Mouse (Mus musculus): Measurements from ENCODE around the gene Ripk3.

Gene Ripk3

DNA sequence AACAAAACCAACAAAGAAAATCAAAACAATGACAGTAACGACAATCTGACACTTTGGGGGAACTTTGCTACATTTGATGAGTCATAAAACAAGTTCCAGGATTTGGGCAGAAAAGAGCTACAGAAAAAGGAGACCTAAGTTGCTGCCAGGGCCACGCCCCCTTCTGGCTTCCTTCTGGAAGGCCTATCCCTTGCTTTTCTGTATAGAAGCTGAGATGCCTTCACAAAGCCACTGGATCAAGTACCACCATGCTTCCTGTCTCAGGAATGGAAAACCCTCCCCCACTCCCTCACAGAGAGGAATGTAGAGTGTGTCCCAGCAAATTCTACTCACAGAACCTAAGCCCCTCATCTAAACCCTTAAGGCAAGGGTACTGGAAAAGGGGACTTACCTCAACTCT lies 5.3 kb upstream of the Ripk3 start:
- peak; percentile 50 for DNase-seq

DNA sequence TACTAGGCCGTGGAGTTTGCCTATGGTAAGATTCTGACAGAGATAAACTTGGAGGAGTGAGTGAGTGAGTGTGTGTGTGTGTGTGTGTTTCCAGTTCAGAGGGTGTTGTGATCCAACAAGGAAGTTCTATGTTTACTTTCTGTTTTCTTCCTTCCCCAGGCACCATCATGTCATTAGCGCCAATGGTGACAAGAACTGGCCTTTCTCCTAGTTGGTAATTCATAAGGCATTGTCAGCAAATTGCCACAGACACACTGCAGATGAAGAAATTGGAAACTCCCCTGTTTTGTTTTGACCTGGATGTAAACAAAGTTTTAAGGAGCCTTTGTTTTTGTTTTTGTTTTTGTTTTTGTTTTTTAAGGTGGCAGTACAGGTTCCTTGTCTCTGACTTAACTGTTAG lies 4.8 kb upstream of the Ripk3 start:
- DNase-seq = peak; percentile 11

DNA sequence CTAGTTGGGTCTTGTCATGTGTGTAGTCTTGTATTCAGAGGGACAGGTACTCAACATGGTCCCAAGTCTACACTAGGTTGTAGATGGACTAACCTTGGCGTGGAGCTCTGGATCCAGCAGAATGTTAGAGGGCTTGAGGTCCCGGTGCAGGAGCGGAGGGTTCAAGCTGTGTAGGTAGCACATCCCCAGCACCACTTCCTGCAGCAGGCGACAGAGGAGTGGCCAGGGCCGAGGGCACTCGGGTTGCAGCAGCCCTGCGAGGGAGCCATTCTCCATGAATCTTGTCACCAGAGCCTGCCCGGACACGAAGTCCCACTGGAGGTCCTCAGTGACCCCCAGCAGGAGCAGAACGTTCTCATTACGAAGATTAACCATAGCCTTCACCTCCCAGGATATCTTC lies 934 bp downstream of the Ripk3 start:
- DNase-seq = peak; percentile 3

DNA sequence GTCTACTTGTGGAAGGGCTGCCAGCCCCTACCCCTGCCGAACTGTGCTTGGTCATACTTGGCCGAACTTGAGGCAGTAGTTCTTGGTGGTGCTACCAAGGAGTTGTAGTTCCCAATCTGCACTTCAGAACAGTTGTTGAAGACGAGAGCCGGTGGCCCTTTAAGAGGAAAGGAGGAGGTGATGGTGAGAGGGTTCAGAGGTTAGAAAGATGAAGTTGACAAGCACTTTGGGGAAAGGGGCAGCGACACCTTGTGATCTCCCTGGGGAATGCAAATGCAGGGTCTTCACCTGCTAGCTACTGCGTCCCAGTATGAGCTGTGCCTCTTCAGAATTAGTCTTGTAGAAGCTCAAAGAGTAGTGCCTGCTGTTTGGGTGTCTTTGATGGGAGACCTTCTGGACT lies 3.5 kb downstream of the Ripk3 start:
- peak; percentile 37 for DNase-seq

DNA sequence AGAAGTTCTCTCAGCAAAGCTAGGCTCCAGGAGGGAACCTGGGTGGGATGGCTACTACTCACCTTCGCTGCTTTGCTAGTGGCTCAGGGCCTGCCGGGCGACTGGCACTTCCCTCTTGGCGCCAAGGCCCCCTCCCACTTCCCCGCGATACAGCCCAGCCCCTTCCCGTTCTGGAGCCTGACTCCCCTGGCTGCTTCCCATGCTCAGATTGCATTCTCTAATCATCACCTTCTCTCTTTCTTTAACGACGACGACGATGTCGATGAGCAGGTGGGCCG lies 4.8 kb downstream of the Ripk3 start, which contains the start of gene Adcy4:
Gene Adcy4 (minus strand): TSS at position 138 of the 278 bp plus-strand sequence.
- peak; percentile 56 for DNase-seq

DNA sequence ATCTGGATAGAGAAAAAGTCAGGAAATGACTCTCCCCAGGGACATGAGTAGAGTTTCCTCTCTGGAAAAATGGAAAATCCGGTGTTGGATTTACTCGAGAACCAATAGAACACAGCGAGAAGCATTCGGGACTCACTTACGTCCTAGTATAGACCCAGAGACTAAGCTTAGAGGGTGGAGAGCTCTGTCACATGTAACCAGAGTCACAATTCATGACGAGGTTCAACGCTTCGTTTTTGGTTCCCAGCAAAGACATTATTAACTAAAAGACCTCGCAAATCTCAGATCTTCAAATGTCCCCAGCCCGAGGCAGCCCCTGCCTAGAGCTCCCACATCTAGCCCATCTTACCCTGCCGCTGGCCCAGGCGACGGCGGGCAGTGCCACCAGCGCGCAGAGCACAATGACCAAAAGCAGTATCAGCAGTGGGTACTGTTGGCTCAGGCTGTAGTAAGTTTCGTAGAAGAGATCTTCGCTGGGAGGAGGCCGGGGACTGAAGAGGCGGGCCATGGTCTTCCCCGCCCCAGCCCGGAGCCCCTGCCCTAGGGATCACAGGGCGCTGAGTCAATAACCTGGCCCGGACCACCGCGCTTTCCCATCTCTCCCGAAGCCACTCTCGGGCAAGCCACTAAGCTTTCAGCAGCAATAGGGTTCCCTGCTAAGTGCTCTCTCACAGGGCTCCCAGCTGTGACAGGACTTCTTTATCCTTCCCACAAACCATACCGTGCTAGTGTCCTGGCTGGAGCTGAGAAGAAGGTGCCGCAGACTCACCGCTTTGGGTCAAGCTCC lies 5.3 kb downstream of the Ripk3 start:
- peak; percentile 69 for DNase-seq

DNA sequence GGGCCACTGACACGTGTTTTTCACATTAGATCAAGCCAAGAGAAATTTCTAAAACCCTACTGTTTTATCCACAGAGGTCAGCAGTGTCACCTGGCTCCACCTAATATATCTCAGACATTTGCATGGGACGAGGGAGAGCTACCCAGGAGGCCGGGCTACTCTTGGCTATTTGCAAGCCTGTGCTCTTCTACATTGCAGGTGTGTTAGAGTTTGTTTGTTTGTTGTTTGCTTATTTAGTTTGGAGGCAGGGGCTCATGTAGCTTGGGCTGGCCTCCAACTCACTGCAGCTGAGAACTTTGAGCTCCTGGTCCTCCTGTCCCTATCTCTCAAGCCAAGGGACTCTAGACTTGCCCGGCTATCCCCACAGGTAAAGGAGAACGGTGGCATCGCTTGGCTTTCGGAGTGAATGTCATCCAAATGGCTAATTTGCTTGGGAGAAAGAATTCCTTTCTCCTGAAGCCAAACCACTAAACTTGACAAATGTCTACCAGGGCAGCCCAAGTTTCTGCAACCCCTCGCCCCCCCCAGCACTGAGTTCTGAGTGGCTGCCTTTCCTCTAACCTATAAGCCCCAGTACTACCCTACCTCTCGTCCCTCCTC lies 6.2 kb downstream of the Ripk3 start:
- peak; percentile 11 for DNase-seq

DNA sequence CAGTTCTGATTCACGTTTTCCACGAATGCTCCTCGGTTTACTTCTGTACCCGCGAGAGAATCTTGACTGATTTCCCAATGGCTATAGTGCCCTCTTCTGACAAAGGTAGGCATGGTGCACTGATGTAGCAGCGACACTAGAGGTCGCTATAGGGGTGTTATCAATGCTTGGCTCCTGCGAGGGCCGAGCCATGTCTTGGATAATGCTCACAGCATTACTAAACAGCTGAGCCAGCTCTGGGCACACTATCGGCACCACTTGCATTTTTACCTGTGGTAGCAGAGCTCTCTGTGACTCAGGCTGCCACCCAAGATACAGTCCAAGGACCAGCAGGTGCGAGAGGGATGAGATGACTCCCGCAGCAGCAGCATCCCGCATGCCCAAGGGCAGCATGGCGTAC lies 7.4 kb downstream of the Ripk3 start:
- DNase-seq = peak; percentile 86

DNA sequence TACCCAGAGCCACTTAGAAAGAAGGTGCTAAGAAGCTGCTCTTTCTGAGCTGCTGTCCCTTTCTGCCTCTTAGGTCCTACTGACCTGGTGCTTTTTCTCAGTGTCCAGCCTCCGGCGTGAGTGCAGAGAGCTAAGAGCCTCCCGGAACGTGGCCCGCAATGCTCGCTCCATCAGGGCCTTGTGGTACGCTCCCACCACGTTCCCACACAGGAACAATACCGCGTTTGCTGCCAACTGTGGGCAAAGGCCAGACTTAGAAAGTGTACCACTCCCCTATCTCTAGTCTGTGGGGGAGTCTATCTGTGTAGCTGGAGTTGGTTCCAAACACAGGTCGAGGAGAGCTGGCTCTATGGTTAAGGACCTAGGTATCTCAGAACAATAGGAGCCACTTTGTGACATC lies 7.9 kb downstream of the Ripk3 start:
- peak; percentile 5 for DNase-seq

DNA sequence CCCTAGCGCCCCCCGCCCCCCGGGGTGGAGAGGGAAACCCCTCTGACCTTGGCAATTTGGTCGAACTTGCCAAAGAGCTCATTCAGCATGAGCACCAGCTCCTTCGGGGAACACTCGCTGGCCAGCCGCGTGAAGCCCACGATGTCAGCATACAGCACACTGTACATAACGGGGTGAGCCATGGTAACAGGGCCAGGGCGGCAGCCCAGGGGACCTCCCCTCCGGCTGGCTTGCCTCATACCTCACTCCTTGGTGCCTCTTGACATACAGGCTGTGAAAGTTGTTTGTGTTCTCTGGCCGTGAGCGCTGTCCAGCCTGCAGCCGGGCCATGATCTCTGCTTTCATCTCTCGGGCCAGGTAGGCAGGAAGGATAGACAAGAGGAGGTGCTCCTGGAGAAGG lies 9.0 kb downstream of the Ripk3 start:
- peak; percentile 25 for DNase-seq

DNA sequence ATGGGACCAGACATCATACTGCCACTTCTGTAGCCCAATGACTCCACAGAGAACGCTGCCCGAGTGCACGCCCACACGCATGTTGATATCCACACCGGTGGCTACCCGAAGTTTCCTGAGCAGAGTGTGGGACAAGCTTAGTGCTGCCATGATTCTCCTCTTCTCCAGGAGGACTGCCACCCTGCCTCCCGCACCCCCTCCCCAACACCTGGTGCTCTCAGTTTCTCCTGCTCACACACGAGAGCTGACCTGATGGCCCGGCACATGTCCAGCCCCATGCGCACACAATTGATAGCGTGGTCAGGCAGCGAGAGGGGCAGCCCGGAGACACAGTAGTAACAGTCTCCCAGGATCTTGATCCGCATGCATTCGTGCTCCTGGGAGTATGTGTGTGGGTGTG lies 10.0 kb downstream of the Ripk3 start:
- DNase-seq = peak; percentile 1

DNA sequence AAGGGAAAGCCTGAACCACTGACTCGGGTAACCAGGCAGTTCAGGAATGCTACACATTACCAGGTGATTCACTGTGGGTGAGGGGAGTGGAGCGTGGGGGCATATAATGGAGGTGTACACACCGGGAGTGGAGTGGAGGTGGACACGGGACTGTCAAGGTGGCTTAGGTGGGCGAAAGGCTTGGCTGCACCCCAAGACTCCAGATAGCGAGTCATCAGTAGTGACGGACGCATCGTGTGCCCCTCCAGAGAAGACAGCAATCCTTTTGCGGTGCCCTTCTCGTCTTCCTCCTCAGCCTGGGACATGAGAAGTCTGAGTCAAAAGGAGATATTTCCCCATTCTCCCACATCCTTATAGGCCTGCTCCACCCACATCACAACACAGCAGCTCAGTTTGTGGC lies 10.9 kb downstream of the Ripk3 start:
- no peak for DNase-seq

DNA sequence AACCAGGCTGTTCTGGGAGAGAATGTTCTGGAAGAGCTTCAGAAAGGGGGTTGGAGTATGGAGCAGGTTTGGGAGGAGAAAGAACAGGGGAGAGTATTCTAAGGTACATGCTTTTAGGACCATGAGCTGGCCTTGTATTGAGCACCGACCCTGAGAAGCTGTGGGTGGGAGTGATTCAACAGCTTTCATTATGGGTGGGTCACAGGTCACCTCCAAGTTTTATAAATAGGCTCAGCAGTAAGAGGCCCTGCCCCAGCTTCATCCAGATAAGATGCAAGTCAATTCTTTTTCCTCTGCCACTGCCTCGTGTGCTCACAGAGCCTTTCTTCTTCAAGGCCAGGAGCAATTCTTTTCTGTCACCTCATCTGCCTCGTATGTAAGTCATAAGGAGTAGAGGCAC lies 11.5 kb downstream of the Ripk3 start:
- DNase-seq = no peak

DNA sequence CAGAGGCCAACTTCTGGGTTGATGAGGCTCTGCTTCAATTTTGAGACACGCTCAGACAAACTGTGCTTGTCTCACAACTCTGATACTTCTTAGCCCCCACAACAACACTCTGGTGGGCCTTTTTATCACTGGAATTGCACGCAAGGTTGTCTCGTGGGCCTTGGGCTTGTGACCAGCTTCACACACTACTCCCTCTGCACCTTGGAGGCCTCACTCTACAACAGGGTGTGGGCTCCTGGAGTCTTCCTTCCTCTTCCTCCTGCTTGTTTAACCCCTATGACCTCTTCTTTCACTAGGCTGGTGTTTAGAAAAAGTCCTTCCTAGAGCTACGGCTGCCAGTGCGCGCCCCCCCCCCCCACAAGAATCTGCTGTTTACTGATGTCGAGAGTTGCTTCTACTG lies 12.0 kb downstream of the Ripk3 start:
- no peak for DNase-seq

DNA sequence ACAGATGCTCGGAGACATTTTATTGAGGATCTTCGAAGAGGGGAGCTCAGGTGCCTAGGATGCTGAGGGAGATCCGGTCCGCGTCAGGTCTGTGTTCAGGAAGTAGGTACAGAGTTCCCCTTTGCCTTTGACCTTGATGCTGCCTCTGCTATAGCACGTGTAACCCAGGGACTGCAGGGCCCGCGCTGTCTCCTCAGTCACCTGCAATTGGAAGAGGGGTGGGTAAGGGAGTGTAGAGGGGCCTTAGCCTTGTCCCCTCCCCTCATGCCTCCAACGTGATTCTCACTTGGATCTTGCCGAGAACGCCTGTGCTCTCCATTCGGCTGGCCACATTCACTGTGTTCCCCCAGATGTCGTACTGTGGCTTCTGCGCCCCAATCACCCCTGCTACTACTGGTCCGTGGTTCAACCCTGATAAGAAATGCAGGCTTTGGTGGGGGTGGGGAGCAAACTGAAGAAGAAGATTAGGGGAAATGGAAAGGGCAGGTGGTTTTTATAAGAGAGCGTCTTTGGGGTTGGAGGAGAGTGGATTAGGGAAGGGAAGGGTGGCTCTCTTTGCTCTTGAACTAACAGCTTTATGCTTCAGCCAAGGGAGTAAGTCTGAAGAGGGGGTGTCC lies 19.5 kb downstream of the Ripk3 start:
- no peak for DNase-seq

DNA sequence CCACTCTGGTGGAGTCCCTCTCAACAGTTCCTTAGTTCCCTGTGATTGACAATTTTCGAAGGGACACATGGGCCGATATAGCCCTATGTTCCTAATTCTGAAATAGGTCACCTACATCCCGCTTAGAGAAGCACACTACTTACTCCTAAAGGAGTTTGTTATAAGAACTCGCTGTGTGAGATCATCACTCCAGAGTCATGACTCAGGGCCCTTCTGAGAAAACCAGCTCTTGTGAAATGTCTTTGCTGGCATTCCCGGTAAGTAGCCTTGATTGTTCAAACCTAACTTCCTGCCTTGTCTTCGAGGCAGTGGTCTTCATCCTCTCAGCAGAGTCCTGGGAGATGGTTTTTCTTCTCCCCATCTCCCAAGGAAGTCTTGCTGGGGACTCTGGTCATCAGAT lies 20.1 kb downstream of the Ripk3 start:
- no peak for DNase-seq

DNA sequence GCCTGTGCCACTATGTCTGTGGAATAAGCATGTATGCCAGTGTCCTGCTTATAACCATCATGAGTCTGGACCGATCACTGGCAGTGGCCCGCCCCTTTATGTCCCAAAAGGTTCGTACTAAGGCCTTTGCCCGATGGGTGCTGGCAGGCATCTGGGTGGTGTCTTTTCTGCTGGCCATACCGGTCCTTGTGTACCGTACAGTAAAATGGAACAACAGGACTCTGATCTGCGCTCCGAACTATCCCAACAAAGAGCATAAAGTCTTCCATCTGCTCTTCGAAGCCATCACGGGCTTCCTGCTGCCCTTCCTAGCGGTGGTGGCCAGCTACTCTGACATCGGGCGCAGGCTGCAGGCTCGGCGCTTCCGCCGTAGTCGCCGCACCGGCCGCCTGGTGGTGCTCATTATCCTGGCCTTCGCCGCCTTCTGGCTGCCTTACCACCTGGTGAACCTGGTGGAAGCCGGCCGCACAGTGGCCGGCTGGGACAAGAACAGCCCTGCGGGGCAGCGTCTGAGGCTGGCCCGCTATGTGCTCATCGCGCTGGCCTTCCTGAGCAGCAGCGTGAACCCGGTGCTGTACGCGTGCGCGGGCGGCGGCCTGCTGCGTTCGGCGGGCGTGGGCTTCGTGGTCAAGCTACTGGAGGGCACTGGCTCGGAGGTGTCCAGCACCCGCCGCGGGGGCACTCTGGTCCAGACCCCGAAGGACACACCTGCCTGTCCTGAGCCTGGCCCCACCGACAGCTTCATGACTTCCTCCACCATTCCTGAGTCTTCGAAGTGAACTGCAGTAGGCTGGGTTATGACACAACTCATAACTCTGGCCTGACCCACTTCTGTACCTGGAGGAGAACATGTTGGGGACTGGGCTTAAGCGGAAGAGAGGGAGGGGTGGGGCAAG lies 20.9 kb downstream of the Ripk3 start:
- peak; percentile 68 for DNase-seq

DNA sequence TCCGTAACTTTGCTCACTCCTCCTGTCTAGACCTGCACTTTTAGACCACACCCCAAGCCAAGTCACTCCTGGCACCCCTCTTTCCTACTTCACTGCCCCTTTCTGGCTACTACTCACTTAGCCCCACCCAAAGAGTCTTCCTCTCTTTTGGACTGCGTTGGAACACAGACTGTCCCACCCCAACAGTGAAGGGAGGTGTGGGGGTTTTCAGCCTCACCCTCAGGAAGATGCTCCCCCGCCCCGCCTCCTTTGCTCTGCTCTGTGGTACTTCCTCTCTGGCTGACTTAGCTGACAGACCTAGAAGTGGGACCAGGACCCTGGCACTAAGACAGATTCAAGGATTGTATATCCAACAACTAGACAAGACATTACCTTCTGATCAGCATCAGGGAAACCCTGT lies 23.0 kb downstream of the Ripk3 start, which contains the start of gene Ltb4r1:
Gene Ltb4r1 (plus strand): TSS at position 267 of the 400 bp plus-strand sequence.
- no peak for DNase-seq

DNA sequence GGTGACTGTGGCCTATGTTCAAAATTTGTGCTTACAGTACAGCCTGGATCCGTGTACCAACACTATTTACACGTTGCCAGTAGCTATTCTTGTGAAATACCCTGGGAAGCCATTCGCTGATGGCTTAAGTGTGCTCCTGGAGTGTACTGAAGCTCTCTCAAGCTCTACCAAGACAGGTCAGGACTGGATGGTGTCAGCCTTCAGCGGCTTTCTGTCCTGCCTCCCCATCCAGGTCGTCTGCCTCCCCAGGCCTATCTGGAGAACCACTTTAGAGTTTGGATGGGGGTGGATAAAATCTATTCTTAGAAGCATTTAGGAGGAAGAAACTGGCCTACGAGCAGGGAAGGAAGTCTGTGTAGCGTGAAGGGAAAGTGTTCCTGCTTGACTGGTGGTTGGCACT lies 25.5 kb downstream of the Ripk3 start:
- peak; percentile 57 for DNase-seq

DNA sequence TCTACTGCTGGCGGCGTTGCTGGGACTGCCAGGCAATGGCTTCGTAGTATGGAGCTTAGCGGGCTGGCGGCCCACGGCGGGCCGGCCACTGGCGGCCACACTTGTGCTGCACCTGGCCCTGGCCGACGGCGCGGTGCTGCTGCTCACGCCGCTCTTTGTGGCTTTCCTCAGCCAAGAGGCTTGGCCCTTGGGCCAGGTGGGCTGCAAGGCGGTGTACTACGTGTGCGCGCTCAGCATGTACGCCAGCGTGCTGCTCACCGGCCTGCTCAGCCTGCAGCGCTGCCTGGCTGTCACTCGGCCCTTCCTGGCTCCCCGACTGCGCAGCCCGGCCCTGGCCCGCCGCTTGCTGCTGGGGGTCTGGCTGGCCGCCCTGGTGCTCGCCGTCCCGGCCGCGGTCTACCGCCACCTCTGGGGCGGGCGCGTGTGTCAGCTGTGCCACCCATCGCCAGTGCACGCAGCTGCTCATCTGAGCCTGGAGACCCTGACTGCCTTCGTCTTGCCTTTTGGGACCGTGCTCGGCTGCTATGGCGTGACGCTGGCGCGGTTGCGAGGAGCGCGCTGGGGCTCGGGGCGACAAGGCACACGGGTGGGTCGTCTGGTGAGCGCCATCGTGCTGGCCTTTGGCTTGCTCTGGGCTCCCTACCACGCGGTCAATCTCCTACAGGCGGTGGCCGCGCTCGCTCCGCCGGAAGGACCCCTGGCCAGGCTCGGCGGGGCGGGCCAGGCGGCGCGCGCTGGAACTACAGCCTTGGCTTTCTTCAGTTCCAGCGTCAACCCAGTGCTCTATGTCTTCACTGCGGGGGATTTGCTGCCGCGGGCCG lies 26.5 kb downstream of the Ripk3 start:
- peak; percentile 76 for DNase-seq

DNA sequence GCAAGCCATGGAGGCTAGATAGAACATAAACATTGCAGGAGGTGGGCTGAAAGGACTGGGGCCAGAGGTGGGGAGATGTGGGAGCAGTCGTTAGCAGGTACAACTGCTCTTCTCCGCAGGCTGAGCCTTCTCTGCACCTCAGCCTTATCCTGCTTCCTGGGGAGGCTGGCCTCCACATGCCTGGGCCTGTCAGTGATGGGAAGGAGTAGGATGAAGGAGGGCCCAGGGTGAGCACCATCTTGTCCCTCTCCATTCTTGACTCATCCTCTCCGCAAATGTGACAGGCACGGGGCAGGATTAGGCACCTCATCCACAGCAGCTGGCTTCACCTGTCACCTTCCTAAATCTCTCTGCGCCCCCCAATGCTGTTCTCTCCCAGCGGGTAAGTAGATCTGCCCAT lies 27.5 kb downstream of the Ripk3 start, which contains the start of gene Ltb4r2:
Gene Ltb4r2 (plus strand): TSS at position 266 of the 400 bp plus-strand sequence.
- DNase-seq = no peak

DNA sequence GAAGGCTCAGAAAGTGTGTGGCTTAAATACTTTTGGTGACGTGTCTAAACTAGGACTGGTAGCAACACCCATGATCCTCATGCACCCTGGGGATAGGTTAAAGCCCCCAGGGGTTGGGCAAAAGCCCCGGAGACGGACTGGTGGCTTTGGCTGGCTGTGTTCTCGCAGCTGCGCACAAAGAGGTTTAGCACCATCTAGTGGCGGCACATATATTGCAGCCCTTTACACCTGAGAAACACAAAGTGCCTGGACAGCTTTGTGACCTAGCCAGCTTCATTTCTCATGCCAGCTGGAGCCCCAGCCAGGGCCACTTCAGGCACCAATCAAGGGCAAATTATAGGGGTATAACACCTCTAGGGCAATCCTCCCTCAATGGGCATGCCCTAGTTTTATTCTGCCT lies 28.5 kb downstream of the Ripk3 start:
- peak; percentile 91 for DNase-seq

All from lung, postnatal 10 days (tissue).